Mouse (Mus musculus) lung, postnatal 10 days (tissue): ENCODE data around the gene Ak5.
A peak's percentile ranks its signal among the peaks of the same experiment; 100 is the strongest.
"Not testable (repeated sequence)": the region's sequence is repeated elsewhere in the genome, so short reads cannot be mapped to it uniquely, and the experiment has no call there.

ENCODE experiments used
- DNase-seq: peaks from one replicate; pipeline ENCODE4 v3.0.0; 2021

Gene Ak5

GRCm38 (mm10) chr3:152668239-152668638, at the start of gene Ak5:
Ak5 (minus strand) TSS chr3:152668360.
- no peak for DNase-seq

DNA sequence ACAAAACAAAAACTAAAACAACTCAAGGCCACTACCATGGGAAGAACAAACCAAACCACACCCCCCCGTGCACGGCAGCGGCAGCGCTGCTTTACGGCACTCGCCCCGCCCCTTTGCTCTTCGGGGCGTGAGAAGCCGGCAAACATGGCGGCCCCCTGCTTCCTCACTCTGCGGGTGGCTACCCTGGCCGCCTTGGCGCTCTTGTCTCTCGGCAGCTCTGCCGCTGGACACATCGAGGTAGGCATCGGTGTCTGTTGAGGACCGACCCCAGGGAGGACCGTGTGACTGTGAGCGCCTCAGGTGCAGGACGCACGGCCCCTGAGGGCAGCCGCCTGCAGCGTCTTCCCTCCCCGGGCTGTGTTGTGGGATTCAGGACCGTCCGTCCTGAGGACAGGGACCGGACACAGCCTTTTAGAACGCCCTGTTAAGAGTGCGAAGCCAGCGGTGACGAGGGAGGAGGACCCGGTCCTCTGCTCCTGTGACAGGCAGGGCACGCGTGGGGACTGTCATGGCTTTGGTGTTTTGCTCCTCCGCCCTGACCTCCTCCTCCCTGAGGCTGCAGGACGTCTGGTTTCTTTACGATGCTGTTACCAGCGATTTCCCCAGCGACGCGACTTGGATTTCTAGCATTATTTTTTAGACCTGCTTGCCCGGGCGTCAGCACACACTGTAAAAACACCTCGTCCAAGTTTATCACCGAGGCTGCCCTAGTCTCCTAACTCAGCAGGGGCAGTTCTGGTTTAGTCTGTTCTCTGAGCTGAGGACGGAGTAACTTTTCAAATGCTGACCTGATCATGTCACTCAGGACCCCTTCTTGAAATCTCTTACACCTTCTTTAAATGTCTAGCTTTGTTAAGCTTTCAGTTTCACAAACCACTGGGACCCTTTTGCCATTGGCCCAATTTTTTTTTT, 46.1 kb upstream of the Ak5 start, which contains the start of gene Pigk:
Gene Pigk, plus strand, starts transcription at position 110 of the 912 bp plus-strand sequence.
- peak; percentile 97 for DNase-seq

GRCm38 (mm10) chr3:152712957-152713356, 44.8 kb upstream of the Ak5 start:
- no peak for DNase-seq

DNA sequence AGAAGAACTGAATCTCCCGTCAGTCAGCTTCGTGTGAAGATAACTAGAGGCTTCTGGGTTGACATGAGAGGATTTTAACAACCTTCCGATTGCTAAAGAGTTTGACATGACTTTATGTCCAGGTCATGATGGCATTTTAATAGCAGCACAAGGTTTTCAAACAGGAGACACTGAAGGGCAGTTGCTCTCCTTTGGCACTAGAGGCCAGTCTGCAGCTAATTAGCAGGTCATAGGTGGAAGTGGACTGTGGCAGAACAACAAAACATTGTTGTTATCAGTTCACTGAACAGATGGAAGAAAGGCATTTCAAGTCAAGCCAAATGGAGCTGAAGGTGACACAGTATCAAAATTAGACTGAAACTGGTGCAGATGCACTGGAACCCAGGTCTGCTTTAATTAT, 41.8 kb upstream of the Ak5 start:
- no peak for DNase-seq

- no peak for DNase-seq
These were observed 39.2 kb upstream of the Ak5 start for GRCm38 (mm10) chr3:152707321-152707823.

GRCm38 (mm10) chr3:152706901-152707300, 38.7 kb upstream of the Ak5 start:
- DNase-seq = no peak

DNA sequence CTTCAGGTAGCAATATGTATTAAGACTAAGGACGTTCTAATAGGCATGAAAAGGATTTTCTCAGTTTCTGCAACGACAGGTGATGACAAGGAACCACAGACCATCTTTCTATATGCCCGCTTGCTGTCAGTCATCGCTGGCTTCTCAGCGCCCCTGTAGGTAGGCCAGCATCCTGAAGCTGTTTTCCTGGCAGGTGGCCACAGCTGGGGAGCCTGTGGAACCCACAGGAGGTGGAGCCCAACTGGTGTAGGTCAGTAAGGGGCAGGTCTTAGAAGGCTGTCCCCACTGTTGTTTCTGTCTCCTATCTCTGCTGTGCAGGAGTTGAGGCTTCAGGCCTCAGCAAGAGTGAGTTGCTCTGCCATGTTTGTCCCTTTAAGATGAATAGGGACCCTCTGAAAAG, 37.7 kb upstream of the Ak5 start:
- no peak for DNase-seq

GRCm38 (mm10) chr3:152702274-152702843, 34.2 kb upstream of the Ak5 start:
- no peak for DNase-seq

DNA sequence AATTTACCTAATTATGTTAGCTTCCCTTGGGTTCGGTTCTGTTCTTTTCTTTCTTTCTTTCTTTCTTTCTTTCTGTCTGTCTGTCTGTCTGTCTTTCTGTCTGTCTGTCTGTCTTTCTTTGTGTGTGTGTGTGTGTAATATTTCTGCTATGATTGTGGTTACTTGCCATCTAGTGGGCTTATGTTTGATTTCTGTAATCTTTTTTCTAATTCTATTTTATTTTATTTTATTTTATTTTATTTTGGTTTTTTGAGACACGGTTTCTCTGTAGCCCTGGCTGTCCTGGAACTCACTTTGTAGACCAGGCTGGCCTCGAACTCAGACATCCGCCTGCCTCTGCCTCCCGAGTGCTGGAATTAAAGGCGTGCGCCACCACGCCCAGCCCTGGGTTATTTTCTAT, 33.4 kb upstream of the Ak5 start:
- DNase-seq = not testable (repeated sequence)

GRCm38 (mm10) chr3:152699261-152699660, 31.1 kb upstream of the Ak5 start:
- DNase-seq = no peak

DNA sequence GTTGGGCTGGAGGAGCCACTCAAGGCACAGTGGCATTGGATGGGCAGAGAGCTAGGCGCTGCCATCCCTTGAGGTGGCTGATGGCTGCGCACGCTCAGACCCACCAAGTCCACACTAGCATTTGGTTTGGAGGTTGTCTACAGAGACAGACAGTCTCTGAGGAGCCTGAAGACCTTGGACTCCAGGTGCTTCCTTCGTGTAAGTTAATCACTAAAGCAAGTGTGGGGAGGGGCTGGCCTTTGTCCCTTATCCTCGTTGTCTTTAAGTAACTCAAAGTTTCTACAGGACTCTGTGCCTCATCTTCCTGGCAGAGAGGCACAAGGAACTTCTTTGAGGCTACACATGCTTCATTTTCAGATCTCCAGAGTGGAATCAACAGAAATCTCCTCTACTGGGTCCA, 29.9 kb upstream of the Ak5 start:
- DNase-seq = no peak

DNA sequence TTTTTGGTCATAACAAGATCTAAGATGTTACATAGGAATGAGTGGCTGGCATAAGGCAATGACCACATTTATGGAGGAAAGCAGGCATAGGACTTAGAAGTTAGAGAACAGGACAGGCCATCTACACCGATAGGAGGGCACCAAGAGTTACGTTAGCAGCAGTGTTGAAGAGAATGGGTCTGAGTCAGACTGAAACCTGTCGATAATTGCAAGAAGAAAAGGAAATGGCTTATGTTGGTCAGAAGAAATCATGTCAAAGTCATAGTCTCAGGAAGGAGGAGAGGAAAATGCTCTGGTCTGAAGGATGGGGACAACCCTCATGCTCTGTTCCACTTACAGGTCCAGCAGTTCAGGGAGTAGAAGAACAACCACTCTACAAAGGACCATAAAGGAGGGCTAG, 26.8 kb upstream of the Ak5 start:
- no peak for DNase-seq

DNA sequence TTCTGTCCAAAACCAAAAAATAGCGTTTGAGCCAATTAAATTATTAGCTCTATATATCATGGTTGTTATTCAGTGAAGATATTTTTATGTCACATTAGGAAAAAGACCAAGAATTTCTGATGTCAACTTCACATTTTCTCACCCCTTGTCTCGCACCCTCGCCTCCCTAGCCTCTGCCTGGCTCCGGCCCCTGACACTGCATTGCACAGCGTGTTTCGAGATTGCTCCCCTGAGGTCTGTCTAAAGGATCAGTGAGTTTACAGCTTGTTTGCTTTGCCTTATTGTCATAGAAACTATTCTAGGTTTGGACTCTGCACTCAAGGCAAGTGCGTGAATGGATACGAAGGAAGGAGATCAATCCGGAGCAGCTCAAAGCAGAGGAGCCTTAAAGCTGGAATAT, 20.9 kb upstream of the Ak5 start:
- DNase-seq = no peak

- no peak for DNase-seq
These were observed 20.4 kb upstream of the Ak5 start for GRCm38 (mm10) chr3:152688532-152688931.

DNA sequence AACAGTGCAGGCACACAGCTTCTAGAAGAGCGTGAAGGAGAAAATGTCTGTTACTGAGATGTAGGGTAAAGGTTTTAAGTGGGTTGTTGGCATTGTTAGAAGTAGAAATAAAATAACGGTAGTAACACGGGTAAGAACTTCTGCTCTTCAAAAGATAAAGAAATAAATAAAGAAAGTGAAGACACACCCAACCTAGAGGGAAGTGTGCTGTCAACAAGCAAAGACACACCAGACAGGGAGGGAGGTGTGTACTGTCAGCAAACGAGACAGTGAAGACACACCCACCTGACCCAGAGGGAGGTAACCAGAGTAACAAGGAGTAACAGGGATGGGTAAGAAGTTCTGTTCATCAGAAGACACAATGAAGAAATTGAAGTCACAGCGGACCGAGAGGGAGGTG, 6.5 kb upstream of the Ak5 start:
- no peak for DNase-seq

DNA sequence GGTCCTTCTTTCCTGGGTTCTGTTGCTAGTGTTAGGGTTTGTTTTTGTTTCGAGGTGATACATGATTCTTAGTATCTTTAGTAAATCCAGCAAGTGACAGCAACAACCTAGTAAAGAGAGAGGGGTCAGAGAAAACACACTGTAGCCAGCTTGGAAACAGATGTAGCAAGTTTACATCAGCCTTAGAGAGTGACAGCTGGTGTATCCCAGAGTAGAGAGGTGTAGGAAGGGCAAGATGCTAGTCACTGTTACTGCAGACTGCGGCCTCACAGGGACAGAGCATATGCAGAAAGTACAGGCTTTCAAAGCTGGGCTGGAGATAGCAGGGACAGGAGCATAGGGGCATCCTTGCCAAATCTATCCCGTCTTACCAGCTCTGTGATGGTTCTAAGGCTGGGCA, 1.6 kb upstream of the Ak5 start:
- no peak for DNase-seq

DNA sequence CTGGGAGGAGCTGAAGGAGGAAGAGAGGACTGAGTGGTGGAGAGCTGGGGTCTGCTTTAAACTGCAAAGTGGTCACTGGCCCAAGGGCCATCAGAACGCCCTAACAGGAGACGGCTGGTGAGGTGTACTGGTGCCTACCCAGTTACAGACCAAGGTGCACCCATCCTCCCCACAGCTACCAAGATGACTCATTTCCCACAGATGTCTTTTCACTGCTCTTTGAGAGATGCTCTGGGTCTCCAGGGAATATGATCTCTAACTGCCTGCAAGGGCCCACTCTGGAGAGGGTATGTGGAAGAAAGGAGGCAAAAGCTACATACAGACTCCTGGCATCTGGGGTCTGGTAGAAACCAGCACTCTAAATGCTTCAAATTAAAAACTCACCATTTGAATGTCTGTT, 633 bp upstream of the Ak5 start:
- no peak for DNase-seq

GRCm38 (mm10) chr3:152667356-152668211, 576 bp downstream of the Ak5 start:
- peak; percentile 38 for DNase-seq

- DNase-seq = no peak
These were observed 1.2 kb downstream of the Ak5 start for GRCm38 (mm10) chr3:152666991-152667355.

DNA sequence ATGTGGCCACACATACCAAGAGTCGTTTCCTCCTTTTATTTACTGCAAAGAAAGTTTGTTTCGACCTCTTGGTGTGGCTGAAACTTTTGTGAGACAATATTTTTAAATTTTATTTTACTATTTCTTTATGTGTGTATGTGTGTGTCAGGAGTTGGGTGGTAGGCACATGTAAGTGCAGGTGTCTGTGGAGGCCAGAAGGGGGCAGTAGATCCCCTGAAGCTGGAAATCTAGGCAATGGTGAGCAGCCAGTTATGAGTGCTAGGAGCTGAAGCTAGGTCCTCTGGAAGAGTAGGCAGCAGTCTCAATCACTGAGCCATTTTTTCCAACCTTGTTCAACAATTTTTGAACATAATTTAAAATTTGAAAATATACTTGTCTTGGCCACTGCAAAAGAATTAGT, 9.6 kb downstream of the Ak5 start:
- no peak for DNase-seq

DNA sequence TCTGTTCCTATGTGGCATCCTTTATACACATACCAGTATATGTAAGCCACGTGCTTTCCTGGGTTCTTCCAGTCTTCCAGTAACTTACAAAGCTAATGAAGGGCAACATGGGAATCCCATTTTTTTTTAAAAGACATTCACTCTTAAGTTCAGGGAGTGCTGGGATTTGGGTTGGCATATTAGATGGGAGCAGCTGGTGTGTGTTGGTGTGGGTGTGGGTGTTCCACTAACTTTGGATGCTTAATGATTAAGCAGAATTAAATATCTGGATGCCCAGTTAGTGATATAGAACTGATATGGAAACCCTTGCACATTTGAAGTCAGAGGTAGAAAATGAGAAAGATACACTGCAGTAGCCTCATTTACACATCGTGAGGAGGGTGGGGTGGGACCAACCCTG, 16.2 kb downstream of the Ak5 start:
- DNase-seq = no peak

GRCm38 (mm10) chr3:152644610-152645009, 23.6 kb downstream of the Ak5 start:
- no peak for DNase-seq

DNA sequence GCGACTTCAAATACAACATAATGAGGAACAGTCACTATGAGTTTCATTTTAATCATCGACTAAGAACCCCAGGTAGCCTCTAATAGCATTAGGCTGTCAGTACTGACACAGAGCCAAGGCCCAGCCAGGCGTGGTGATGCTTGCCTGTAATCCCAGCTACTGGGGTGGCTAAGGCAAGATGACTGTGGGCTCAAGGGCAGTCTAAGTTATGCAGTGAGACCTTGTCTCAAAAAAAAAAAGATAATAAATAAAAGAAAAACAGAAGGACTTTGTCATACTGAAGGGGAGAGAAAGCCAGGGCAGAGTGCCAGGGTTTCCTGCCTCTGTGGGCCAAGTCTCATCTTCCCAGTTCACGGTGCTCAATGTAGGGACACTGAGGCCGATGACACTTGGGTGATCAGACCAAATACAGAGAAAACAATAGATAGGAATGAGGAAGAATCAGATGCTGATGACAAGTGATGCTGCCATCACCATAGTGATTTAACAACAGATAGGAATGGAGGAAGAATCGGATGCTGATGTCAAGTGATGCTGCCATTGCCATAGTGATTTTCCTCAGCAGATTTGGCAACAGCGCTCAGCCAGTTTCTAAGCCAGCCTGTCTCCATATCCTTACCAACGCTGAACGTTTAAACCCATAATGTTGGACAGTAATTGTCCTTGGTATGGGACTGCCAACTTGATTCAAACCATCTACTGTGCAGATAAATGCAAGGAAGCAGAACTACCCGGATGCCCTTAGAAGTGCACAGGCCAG, 42.9 kb downstream of the Ak5 start:
- DNase-seq = no peak
